Mouse (Mus musculus): ENCODE data around the gene Vamp4. TPM values are rescaled to one million over a fixed set of nuclear protein-coding genes. Genes with fewer than 3 reads are reported as not detected.

Gene Vamp4
- 10 to 100 TPM; 61.1 to 63.2 TPM for total RNA-seq (2021)

DNA sequence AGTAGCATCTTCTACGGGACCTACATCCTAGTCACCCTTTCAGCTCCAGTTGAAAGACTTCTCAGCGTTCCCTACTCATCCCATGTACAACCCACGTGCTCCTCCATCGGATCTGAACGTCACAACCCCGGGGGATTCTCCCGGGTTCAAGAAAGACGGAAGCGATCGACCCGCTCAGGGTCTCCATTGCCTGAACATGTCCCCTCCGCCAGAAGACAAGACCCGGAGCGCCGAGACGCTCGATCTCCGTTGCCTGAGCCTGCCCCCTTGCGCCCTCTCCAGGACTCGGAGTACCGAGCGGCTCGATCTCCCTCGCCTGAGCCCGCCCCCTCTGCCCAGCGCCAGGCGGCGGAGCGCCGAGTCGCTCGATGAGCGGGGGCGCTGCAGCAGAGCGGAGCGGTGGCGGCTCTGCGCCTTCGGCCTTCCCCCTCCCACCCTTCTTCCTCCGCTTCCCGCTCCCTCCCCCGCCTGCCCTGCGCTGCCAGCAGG is at the start of gene Vamp4:
Vamp4 (plus strand) TSS at position 256 of the 489 bp plus-strand sequence.
- intact Hi-C loops (cut with DNase I): no loop called here
- DNase-seq: peak; percentile 97

DNA sequence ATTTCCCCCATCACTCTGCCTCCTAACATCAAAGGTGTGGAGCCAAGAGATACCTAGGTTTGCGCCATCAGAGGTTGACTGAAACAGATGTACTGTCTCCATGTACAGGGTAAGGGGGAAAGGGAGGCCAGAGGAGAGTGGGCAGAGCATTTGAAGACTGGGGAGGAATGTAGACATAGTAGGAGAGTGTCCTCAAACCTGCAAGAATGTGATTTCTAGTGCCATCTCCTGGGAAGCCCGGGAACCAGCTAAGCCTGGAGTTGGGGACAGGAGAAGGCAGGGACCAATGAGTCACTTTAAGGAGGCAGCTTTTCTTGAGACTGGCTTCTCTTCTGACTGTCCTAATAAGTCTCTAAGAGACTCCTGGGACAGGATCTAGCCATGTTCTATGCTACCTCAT is 40.7 kb upstream of the Vamp4 start:
- DNase-seq: no peak
- intact Hi-C loops (cut with DNase I): loop anchor here (10.0 kb wide), 1 partner anchor 175 kb away; no protein-coding TSS in a partner anchor

DNA sequence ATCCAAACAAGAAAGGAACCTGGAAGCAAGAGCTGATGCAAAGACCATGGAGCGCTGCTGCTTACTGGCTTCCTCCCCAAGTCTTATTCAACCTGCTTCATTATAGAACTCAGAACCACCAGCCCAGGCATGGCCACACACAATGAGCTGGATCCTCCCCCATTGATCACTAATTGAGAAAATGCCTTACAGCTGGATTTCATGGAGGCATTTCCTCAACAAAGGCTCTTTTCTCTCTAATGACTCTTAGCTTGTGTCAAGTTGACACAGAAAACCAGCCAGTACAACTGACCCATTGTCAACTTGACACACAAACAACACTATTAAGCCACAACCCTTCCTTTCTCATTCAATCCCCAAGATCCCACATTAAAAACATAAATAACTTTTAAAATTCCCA is 39.6 kb upstream of the Vamp4 start:
- intact Hi-C loops (cut with DNase I): loop anchor here (10.0 kb wide), 1 partner anchor 176 kb away; no protein-coding TSS in a partner anchor
- DNase-seq: no peak

- intact Hi-C loops (cut with DNase I): loop anchor here (10.0 kb wide), 1 partner anchor 177 kb away; no protein-coding TSS in a partner anchor
- no peak for DNase-seq
These were observed 38.7 kb upstream of the Vamp4 start for GRCm38 (mm10) chr1:162531584-162531983.

- intact Hi-C loops (cut with DNase I): loop anchor here (10.0 kb wide), 1 partner anchor 178 kb away; no protein-coding TSS in a partner anchor
- no peak for DNase-seq
These were observed 38.0 kb upstream of the Vamp4 start for GRCm38 (mm10) chr1:162532330-162532729.

DNA sequence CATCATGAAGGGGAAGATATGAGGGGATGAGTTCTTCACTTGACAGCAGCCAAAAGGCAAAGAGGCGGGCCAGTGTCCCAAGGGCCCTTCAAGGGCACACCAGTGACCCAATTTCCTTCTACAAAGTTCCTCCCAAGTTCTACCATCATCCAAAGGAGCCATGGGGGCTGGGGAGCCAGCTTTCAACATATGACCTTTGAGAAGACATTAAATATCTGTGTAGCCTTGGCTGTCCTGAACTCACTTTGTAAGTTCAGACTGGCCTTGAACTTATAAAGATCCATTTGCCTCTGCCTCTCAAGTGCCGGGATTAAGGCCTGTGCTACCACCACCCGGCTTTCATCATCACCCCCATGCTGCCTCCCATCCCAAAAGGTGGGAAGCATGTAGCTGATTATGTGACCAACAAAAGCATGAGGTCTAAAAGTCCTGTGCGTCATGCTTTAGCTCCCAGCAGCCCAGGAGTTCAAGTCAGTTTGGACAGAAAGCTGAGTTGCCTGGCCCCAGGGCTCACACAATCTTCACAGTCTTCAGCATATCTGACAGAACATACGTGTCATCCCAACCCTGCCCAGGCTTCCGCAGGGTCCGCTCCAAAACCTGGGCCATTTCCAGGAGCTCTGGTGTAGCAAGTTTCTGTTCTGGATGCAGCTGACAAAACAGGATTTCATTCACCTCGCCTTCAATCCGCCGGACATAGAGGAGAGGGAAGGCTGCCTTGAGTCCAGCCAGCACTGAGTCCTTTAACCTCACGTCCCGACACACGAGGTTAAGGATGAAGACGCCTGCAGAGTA is 36.4 kb upstream of the Vamp4 start:
- intact Hi-C loops (cut with DNase I): loop anchor here (10.0 kb wide), 1 partner anchor 179 kb away; no protein-coding TSS in a partner anchor
- no peak for DNase-seq

- intact Hi-C loops (cut with DNase I): loop anchor here (10.0 kb wide), 1 partner anchor 68 kb away; the partner anchor contains the start of gene Dnm3
These were observed 27.1 kb upstream of the Vamp4 start for GRCm38 (mm10) chr1:162543231-162543630.

DNA sequence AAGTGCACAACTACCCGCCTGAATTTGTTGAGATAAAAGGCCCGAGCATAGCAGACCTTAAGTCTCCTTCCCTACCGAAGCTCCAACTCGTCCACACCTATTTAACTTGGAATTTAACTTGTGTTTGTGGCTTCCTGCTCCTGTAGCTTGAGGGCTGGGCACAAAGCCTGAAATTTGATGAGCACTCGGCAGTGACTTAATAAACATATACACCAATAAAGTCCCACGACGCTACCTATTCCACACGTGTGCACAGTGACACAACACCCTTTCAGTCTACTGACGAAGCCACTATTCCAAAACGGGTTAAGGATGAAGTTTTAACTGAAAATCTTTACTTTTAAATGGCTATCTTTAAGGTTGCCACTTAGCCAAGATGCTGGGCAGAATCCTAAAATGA is 22.7 kb upstream of the Vamp4 start:
- no peak for DNase-seq
- intact Hi-C loops (cut with DNase I): loop anchor here (10.0 kb wide), 1 partner anchor 73 kb away; the partner anchor contains the start of gene Dnm3

More at GRCm38 (mm10) chr1:162543231-162543630, 27.1 kb upstream of the Vamp4 start:
- DNase-seq: no peak

DNA sequence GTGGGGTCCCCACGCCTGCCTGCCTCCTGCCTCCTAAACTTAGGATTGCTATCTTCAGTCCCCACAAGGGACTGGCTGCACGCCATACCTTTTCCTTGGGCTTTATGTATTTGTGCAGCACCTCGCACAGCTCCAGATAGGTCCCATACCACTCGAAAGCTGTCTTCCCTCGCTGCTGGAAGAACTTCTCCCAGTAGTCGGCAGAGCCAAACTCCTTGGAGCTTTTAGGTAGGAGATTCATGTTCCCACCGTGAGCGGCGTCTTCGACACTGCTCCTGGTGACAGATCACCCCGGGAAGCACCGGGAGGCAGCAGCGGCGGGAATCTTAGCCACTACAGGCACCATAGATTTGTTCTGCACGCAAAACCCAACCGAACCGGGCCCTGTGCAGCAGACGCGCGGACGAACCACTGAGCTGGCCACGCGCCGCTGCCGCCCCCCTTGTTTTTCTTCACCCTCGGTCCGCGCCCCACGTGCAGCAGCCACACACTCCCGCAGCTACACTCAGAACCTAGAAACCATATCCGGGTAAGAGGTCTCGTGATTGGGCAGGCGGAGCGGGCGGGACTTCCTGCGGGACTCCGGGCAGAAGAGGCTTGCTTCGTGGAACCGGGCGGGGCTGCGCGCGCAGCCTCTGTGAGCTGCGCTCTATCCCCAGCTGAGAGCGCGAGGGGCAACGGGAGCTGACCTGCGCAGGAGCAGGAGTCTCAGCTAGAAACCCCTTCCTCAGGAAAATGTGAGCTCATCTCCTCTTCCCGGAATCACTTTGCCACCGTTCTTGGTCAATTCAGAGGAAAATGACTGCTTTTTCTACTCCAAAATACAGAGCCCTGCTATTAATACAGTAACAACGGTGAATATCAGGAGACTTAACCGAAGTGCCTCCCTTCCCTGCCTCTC is 22.0 kb upstream of the Vamp4 start, which contains the start of gene Mettl13:
Mettl13 (minus strand) TSS at position 536 of the 901 bp plus-strand sequence.
- intact Hi-C loops (cut with DNase I): loop anchor here (10.0 kb wide), 1 partner anchor 73 kb away; the partner anchor contains the start of gene Dnm3
- peak; percentile 96 for DNase-seq

- intact Hi-C loops (cut with DNase I): loop anchor here (10.0 kb wide), 1 partner anchor 74 kb away; the partner anchor contains the start of gene Dnm3
- DNase-seq: no peak
These were observed 21.2 kb upstream of the Vamp4 start for GRCm38 (mm10) chr1:162548917-162549613.

- DNase-seq: no peak
- intact Hi-C loops (cut with DNase I): loop anchor here (10.0 kb wide), 1 partner anchor 75 kb away; the partner anchor contains the start of gene Dnm3
These were observed 20.6 kb upstream of the Vamp4 start for GRCm38 (mm10) chr1:162549615-162550283.

DNA sequence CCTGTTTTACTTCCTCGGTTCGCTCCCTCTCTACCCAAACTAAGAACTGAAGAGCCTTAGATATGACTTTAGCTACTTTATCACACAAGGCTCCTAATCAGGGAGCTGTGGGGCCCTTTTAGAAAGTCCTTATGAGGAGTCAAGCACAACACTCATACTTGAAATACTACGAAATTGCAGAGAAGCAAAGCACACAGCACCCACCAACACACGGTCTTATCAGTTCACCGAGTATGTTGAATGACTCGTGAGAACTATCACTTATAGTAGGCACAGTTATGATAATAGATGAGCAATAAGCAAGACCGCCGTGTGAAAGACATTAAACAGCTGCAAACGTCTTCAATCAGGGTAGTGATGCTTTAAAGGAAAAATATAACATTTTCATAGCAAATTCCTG is 17.4 kb upstream of the Vamp4 start:
- no peak for DNase-seq
- intact Hi-C loops (cut with DNase I): no loop called here

DNA sequence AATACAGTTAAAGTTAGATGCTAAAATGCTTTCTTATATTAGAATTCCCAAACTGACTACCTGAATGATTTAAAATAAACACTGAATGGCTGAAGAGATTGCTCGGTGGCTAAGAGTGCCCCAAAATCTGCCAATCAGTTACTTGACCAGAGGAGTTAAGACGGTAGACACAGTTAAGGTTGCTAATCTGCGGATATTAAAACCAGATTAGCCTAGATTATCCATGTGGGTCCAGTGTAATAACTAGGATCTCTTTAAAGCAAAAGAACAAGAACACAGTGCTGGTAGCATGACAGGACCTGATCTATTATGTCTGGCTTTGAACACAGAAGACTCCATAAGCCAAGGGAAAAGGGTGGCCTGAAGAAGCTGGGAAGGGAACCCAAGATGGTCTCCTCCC is 16.1 kb upstream of the Vamp4 start:
- intact Hi-C loops (cut with DNase I): no loop called here
- no peak for DNase-seq

DNA sequence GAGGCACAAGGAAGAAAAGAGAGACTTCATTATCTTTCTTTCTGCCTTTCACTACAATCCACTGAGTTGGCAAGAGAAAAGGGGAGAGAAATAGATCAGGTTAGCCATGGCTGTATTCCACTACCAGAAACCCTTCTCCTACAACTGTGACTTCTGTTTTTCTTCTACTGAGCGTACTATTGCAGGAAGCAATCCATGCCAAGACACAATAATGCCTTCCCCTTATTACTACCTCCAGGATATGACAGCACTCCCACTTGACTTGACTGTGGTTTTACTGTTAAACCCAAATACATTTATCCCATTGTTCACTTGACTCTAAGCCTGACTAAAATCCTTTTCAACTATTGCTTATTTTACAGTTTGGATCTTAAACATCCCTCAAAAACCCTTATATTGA is 7.1 kb upstream of the Vamp4 start:
- no peak for DNase-seq
- intact Hi-C loops (cut with DNase I): no loop called here

DNA sequence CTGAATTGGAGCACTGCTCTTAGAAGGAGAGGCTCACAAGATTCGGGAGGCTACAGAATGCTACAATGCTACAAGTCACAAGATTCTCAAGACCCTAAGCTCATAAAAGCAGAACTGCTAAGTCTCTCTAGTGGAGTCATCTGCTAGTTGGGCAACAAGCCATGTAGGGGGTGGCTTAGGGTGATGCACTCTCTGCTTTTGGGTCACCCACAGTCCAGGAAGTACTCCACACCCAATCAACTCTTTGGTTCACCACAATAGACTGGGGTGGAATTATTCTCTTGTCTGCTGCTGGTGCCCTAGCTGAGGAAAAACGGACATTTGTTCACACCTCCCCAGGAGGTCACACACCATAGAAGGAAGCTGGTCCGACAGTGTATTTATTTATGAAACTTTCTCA is 5.3 kb upstream of the Vamp4 start:
- no peak for DNase-seq
- intact Hi-C loops (cut with DNase I): no loop called here

GRCm38 (mm10) chr1:162567351-162567750 is 3.0 kb upstream of the Vamp4 start:
- DNase-seq: no peak
- intact Hi-C loops (cut with DNase I): no loop called here

- peak; percentile 58 for DNase-seq
- intact Hi-C loops (cut with DNase I): no loop called here
These were observed 751 bp downstream of the Vamp4 start for GRCm38 (mm10) chr1:162570931-162571601.

GRCm38 (mm10) chr1:162575098-162575497 is 4.8 kb downstream of the Vamp4 start:
- DNase-seq: no peak
- intact Hi-C loops (cut with DNase I): no loop called here

DNA sequence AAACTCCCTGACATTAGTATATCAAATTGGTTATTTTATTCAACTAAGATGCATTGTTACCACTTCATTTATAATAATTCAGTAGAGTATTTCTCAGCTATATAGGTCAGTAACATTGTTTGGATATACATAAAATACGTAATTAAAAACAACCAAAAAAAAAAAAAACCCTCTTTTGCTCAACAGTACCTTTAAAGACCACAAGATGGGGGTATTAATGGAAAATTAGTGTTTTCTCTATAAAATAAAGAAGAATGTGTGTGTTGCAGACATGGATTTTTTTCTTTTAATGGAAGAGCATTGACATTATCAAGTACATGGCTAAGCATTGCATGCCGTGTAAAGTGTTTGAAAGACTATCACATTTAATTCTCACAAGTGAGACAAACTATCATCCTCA is 12.6 kb downstream of the Vamp4 start:
- DNase-seq: no peak
- intact Hi-C loops (cut with DNase I): loop anchor here (5.0 kb wide), 1 partner anchor 84 kb away; no protein-coding TSS in a partner anchor
